Mouse (Mus musculus): ENCODE measurements around the gene Slc13a1. TPM values are rescaled to one million over a fixed set of nuclear protein-coding genes. Genes with fewer than 3 reads are reported as not detected.
"Not testable (repeated sequence)": the region's sequence is repeated elsewhere in the genome, so short reads cannot be mapped to it uniquely, and the experiment has no call there.

Gene Slc13a1
- total RNA-seq (2014; fragmentation: Nextera tagmentation) (not detected in 2 replicates), total RNA-seq (2017) (0.29 and 0.33 TPM in 2 replicates), polyA plus RNA-seq (2012) (not detected in 2 replicates)

DNA sequence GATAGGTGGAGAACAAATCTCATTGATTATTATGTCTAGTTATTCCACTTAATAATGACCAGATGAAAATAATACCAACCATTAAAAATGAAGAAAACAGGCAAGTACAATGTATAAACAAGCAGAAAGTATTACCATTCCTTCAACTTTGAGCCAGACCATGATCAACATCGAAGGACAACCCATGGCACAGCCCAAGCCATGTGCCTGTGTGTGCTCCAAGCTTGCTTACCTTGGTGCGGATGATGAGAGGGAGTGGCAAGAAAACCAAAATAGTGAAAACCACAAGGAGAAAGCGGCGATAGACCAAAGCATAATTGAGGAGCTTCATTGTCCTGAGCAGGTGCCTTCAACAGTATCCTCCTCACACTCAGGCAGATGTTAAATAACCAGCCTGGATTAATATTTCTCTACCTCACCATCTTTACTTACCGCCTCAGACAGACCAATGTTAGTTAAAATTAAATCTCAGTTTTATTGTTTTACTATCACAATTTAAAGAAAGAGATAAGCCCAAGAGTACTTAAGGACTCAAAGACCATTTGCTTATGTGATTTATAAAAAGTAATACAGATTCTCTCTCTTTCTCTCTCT is at the start of gene Slc13a1:
Gene Slc13a1, minus strand, starts transcription at position 359 of the 594 bp plus-strand sequence.
- TF ChIP-seq CTCF (IDR thresholded peaks at IDR 0.05; ENCODE audit: low read depth, low read length) = no peak
- no peak for TF ChIP-seq GATA1 (IDR thresholded peaks at IDR 0.05; ENCODE audit: borderline replicate concordance, low read length)
- TF ChIP-seq TAL1 (conservative IDR thresholded peaks at IDR 0.05; ENCODE audit: low read depth, low read length) = no peak
- Histone ChIP-seq H3K36me3 (replicated peaks) (no peaks in the 10 kb centered on the region), H3K4me3 (ENCODE audit: low read depth, low read length) (no peak within 1 kb of the TSS), H3K9me3 (replicated peaks) (no peaks in the 10 kb centered on the region), H3K27me3 (ENCODE audit: insufficient read depth, low read length) (no peaks in the 10 kb centered on the region), H3K4me1 (ENCODE audit: insufficient read depth, low read depth, low read length) (no peaks in the 10 kb centered on the region)
- DNase-seq (ENCODE audit: low spot score) = no peak
- no peak for ATAC-seq (ENCODE audit: extremely low read depth, insufficient number of reproducible peaks, low FRiP score, poor library complexity, severe bottlenecking)

DNA sequence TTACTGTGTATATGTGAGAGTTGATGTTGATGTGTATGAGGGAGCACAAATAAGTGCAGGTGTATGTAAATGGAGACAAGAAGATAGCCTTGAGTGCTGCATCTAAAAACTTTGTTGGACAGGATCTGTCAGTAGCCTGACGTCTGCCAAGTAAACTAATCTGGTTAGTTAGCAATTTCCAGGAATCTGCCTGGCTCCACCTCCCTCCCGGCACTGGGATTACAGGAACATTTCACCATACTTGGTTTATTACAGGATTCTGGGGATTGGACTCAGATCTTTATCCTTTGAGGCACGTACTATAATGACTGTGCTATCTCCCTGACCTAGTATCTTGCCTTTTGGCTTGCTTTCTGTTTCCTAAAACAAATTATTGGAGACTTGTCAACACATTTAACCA is 40.0 kb upstream of the Slc13a1 start:
- no peak for TF ChIP-seq GATA2 (IDR thresholded peaks at IDR 0.05; ENCODE audit: borderline replicate concordance, low read depth, low read length)
- no peak for TF ChIP-seq CTCF (IDR thresholded peaks at IDR 0.05; ENCODE audit: low read depth, low read length)
- no peak for TF ChIP-seq POLR2AphosphoS5 (IDR thresholded peaks at IDR 0.05; ENCODE audit: insufficient replicate concordance, low read depth, low read length)
- no peak for TF ChIP-seq GATA1 (IDR thresholded peaks at IDR 0.05; ENCODE audit: borderline replicate concordance, low read length)
- TF ChIP-seq TAL1 (conservative IDR thresholded peaks at IDR 0.05; ENCODE audit: low read depth, low read length) = no peak
- no peak for ATAC-seq (ENCODE audit: extremely low read depth, insufficient number of reproducible peaks, low FRiP score, poor library complexity, severe bottlenecking)

DNA sequence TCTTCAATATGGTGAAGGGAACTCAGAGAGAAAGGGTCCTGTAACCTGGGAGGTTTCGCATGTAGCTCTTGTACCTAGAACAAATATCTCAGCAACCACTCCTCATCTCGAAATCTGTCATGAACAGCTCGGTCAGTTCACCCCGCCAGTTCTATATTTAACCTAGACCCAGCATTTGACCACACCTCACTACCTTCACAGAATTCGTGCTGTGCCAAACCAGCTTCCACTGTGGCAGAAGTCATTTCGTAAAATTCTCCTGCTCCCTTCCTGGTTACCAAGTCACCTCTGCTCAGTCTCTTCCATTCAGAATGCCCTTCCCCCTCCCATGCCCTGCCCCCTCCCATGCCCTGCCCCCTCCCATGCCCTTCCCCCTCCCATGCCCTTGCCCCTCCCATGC is 34.3 kb upstream of the Slc13a1 start:
- Histone ChIP-seq H3K4me1 (ENCODE audit: insufficient read depth, low read depth, low read length) (no peaks in the 10 kb centered on the region), H3K27me3 (ENCODE audit: insufficient read depth, low read length) (no peaks in the 10 kb centered on the region), H3K4me3 (ENCODE audit: low read depth, low read length) (no peak overlapping the region), H3K9me3 (replicated peaks) (no peaks in the 10 kb centered on the region), H3K36me3 (replicated peaks) (no peaks in the 10 kb centered on the region)
- ATAC-seq (ENCODE audit: extremely low read depth, insufficient number of reproducible peaks, low FRiP score, poor library complexity, severe bottlenecking) (no peak), DNase-seq (ENCODE audit: low spot score) (no peak)
- no peak for TF ChIP-seq CTCF (IDR thresholded peaks at IDR 0.05; ENCODE audit: low read depth, low read length)
- TF ChIP-seq GATA1 (IDR thresholded peaks at IDR 0.05; ENCODE audit: borderline replicate concordance, low read length) = no peak
- TF ChIP-seq GATA2 (IDR thresholded peaks at IDR 0.05; ENCODE audit: borderline replicate concordance, low read depth, low read length) = no peak
- no peak for TF ChIP-seq TAL1 (conservative IDR thresholded peaks at IDR 0.05; ENCODE audit: low read depth, low read length)
- TF ChIP-seq POLR2AphosphoS5 (IDR thresholded peaks at IDR 0.05; ENCODE audit: insufficient replicate concordance, low read depth, low read length) = no peak

More for the DNA sequence above, 40.0 kb upstream of the Slc13a1 start:
- DNase-seq (ENCODE audit: low spot score) = no peak
- Histone ChIP-seq H3K9me3 (replicated peaks) (no peaks in the 10 kb centered on the region), H3K36me3 (replicated peaks) (no peaks in the 10 kb centered on the region), H3K27me3 (ENCODE audit: insufficient read depth, low read length) (no peaks in the 10 kb centered on the region), H3K4me1 (ENCODE audit: insufficient read depth, low read depth, low read length) (no peaks in the 10 kb centered on the region), H3K4me3 (ENCODE audit: low read depth, low read length) (no peak overlapping the region)

DNA sequence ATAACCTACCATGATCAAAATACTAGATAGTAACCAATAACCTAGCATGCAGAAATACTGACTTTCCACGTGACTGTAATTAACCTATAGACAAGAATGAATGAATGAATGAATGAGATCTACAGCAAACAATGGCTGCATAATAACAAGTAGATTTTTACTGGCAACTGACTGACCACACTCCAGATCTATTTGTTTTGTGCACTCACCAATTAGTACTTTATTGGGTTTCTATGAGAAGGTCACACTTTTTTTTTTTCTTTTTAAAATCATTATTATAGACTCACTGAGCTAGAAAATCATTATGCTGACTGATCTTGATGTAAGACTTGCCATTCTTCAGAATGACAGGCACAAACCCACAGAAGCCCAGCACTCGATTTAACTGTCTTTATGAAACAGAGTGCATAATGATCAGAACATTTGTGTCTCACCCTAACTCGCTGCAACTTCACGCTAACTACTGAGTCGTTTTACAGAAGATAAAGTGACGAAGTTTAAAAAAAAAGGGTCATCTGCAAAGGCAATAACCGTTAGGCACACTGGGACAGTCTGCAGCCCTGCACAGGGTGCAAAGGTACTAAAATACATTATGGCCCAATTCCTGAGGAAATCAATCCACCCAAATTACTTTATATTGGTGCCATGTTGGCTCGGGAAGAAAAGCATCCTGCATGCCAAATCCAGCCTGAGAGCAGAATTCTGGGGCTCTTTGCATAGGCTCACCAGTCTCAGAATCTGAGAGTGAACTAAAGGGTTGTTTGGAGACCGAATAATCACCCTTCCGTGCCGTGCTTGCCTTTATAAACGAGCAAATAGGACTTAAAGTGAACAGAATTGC is 33.0 kb upstream of the Slc13a1 start:
- no peaks in the 10 kb centered on the region for H3K9me3 ChIP-seq (replicated peaks)
- DNase-seq (ENCODE audit: low spot score) (no peak), ATAC-seq (ENCODE audit: extremely low read depth, insufficient number of reproducible peaks, low FRiP score, poor library complexity, severe bottlenecking) (no peak)
- H3K4me3 ChIP-seq (ENCODE audit: low read depth, low read length) = no peak overlapping the region
- no peaks in the 10 kb centered on the region for H3K4me1 ChIP-seq (ENCODE audit: insufficient read depth, low read depth, low read length)
- no peak for TF ChIP-seq GATA2 (IDR thresholded peaks at IDR 0.05; ENCODE audit: borderline replicate concordance, low read depth, low read length)
- TF ChIP-seq POLR2AphosphoS5 (IDR thresholded peaks at IDR 0.05; ENCODE audit: insufficient replicate concordance, low read depth, low read length) = no peak
- TF ChIP-seq TAL1 (conservative IDR thresholded peaks at IDR 0.05; ENCODE audit: low read depth, low read length) = no peak
- no peak for TF ChIP-seq CTCF (IDR thresholded peaks at IDR 0.05; ENCODE audit: low read depth, low read length)
- no peak for TF ChIP-seq GATA1 (IDR thresholded peaks at IDR 0.05; ENCODE audit: borderline replicate concordance, low read length)
- no peaks in the 10 kb centered on the region for H3K36me3 ChIP-seq (replicated peaks)
- no peaks in the 10 kb centered on the region for H3K27me3 ChIP-seq (ENCODE audit: insufficient read depth, low read length)

DNA sequence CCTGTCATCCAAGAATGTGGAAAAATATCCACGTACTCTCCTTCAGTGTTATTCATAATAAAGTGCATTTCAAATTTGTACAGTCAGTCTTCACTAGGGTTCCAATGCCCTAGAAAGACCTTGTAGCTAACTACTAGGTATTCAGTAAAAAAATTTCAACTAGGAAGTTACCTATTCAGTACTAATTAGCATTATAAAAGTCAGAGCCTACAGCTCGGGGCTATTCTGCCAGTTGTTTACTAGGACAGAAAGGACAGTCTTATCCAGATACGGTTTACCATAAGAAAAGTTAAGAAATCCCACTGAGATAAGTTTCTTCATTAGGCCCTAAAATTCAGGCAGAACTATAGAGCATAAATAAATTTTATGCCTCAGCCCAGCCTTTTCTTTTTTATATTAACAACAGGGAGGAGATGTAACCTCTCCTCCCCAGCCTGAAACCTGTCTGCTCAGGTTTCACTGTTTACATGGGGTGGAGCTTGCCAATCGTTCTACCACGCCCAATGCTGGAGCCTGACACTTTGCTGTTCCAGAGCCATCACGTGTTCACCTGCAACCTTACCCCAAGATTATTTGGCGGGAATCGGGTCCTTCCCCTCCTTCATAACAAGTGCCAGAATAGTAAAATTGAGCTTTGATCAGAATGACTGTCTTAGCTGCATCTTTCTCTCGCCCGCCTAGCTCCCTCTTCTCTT is 29.8 kb upstream of the Slc13a1 start:
- not testable (repeated sequence) for H3K9me3 ChIP-seq (replicated peaks); H3K4me3 ChIP-seq (ENCODE audit: low read depth, low read length); H3K4me1 ChIP-seq (ENCODE audit: insufficient read depth, low read depth, low read length); H3K27me3 ChIP-seq (ENCODE audit: insufficient read depth, low read length); ATAC-seq (ENCODE audit: extremely low read depth, insufficient number of reproducible peaks, low FRiP score, poor library complexity, severe bottlenecking); H3K36me3 ChIP-seq (replicated peaks); DNase-seq (ENCODE audit: low spot score)

DNA sequence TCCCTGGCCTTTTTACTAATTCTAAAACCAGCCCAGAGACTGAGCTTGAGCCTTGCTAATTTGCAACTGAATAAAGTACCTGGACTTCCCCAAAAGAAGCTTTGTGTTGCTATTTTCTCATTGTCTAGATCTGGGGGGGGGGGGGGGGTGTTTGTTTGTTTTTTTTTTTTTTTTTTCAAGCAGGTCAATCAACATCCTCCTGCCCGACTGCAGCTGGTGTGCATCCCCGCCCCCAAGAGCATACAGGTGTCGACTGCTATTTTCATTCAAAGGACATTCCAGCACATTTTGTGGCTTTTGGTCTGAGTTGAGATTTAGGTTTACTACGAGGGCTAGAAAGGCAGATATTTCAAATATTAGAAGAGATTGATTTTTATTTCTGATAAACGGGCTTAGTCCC is 28.5 kb upstream of the Slc13a1 start:
- not testable (repeated sequence) for H3K27me3 ChIP-seq (ENCODE audit: insufficient read depth, low read length); H3K36me3 ChIP-seq (replicated peaks); ATAC-seq (ENCODE audit: extremely low read depth, insufficient number of reproducible peaks, low FRiP score, poor library complexity, severe bottlenecking); H3K4me1 ChIP-seq (ENCODE audit: insufficient read depth, low read depth, low read length); DNase-seq (ENCODE audit: low spot score); H3K9me3 ChIP-seq (replicated peaks); H3K4me3 ChIP-seq (ENCODE audit: low read depth, low read length)

Measured in G1E (cell line).